Mouse (Mus musculus) spleen, adult 2 months (tissue): Measurements from ENCODE around the gene Zc3h12c.

Experiments used
- CTCF ChIP-seq: fragments of 200-500 bp; IDR thresholded peaks from 2 replicates; pipeline ENCODE4 v1.5.1; 2011; ENCODE audit warnings: mild to moderate bottlenecking, inconsistent platforms; ENCODE audit not compliant: insufficient read depth, insufficient read length, insufficient replicate concordance; ENCODE audit errors: extremely low read depth
- POLR2A ChIP-seq: fragments of 200-500 bp; IDR thresholded peaks from 2 replicates; pipeline ENCODE4 v1.6.1; 2011; ENCODE audit warnings: low read depth, low read length, inconsistent platforms

DNA sequence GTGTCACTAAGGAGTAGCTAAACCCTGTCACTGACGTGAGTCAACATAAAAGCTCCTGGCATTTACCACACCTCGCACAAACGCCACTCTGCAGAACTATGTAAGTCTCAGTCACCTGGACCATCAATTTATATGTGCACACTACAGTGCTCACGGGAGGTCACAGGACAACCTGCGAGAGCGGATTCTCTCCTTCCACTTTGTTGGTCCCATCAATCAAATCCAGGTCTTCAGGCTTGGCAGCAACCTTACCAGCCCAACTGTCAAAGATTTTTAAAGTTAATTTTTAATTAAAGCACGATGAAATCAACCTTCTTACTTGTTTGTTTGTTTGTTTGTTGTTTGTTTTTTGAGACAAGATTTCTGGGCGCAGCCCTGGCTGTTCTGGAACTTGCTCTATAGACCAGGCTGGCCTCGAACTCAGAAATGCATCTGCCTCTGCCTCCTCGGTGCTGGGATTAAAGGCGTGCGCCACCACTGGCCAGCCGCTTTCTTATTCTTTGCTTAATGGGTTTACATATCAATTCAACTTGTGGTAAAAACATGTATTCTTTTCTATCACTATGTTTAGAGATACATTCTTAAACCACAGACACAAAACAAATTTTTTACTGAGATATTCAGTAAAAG lies 3.2 kb downstream of the Zc3h12c start:
- TF ChIP-seq POLR2A (no peak), CTCF (no peak)
